Mouse (Mus musculus) embryonic facial prominence, embryonic 14.5 days (tissue): ENCODE measurements around the gene Mrpl18. TPM values are rescaled to one million over a fixed set of nuclear protein-coding genes. Genes with fewer than 3 reads are reported as not detected.
"Not testable (repeated sequence)": the region's sequence is repeated elsewhere in the genome, so short reads cannot be mapped to it uniquely, and the experiment has no call there.

Experiments used
- ATAC-seq: fragments of 200-750 bp; cut with Nextera tagmentation; 2 replicates; pipeline ENCODE4 v1.8.0; 2017; ENCODE audit warnings: low read depth, moderate number of reproducible peaks, moderate TSS enrichment
- DNase-seq: peaks from one replicate; pipeline ENCODE4 v3.0.0-alpha.2; 2015; ENCODE audit warnings: low spot score
- H3K27ac ChIP-seq: fragments of 300-500 bp; sonication (generic); replicated peaks from 2 replicates; pipeline ENCODE4 v1.5.1; 2014; ENCODE audit warnings: low read depth, mild to moderate bottlenecking, low read length, moderate library complexity
- H3K27me3 ChIP-seq: fragments of 300-500 bp; sonication (generic); replicated peaks from 2 replicates; pipeline ENCODE4 v1.6.1; 2014; ENCODE audit warnings: low read length; ENCODE audit not compliant: control insufficient read depth, insufficient read depth
- H3K36me3 ChIP-seq: fragments of 300-500 bp; sonication (generic); 2 replicates; pipeline ENCODE4 v1.6.1; 2014; ENCODE audit warnings: low read length, mixed read lengths; ENCODE audit not compliant: control insufficient read depth, insufficient read depth
- H3K4me1 ChIP-seq: fragments of 300-500 bp; sonication (generic); 2 replicates; pipeline ENCODE4 v1.6.1; 2014; ENCODE audit warnings: antibody characterized with exemption, low read length; ENCODE audit not compliant: control insufficient read depth, insufficient read depth
- H3K4me2 ChIP-seq: fragments of 300-500 bp; sonication (generic); 2 replicates; pipeline ENCODE4 v1.6.1; 2014; ENCODE audit warnings: low read depth, mild to moderate bottlenecking, low read length, moderate library complexity, mixed read lengths
- H3K4me3 ChIP-seq: fragments of 300-500 bp; sonication (generic); 2 replicates; pipeline ENCODE4 v1.5.1; 2014; ENCODE audit warnings: low read depth, mild to moderate bottlenecking, low read length
- H3K9ac ChIP-seq: fragments of 300-500 bp; sonication (generic); 2 replicates; pipeline ENCODE4 v1.6.1; 2014; ENCODE audit warnings: low read depth, mild to moderate bottlenecking, low read length, moderate library complexity, mixed read lengths
- H3K9me3 ChIP-seq: fragments of 300-500 bp; sonication (generic); 2 replicates; pipeline ENCODE4 v1.6.1; 2016; ENCODE audit warnings: low read length; ENCODE audit not compliant: control insufficient read depth
- WGBS: fragments of 180-500 bp; shearing (Covaris S2); extraction: QIAGEN DNeasy Blood & Tissue Kit; methylation state at CpG from one replicate; pipeline ENCODE4 v1.1.7; 2014; 5-methylcytosine and 5-hydroxymethylcytosine counted together
- polyA plus RNA-seq: library from polyadenylated mRNA; unstranded; fragments of >200 nt; fragmentation: Nextera tagmentation; extraction: Ambion mirVana; gene quantifications from 2 replicates; pipeline ENCODE4 v1.2.1, GENCODE M21; 2014

Mrpl18 gene
- polyA plus RNA-seq, 1 experiment from 2014 or later: 123 TPM

DNA sequence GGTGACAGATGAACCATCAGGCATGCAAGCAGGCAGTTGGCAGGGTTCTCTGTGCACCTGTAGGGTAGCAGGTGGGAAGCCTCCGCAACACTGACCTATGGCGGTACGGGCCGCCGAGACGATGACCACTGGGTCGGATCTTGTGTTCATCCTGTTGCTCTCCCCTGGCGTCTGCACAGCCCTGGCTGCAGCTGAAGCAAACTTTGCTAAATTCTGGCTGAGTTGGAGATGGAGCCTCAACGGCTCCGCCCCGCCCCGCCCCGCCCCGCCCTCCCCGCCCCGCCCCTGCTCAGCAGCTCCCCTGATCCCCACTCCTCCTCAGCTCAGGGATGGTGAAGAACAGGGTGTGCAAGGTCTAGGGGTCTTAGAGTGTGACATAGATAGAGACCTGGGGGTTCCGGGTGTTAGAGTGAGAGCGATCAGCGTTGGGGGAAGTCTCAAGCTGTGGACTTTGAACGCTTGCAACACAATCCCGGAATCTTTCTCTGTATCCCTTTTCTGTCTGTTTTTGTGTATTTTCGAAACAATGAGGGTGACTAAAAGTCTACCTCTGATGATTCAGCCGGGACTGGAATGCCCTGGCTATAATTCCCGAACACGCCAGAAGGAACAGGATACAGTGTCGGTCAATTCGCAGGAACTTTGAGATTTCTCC, 24.1 kb upstream of the Mrpl18 start, which contains the start of gene Acat3:
Acat3 (minus strand) TSS at position 450 of the 655 bp plus-strand sequence.
- Histone ChIP-seq H3K36me3 (peaks cover 27% of the 10 kb centered on the region), H3K9me3 (no peaks in the 10 kb centered on the region), H3K9ac (peak within 1 kb of the TSS; percentile 57), H3K27ac (no peak within 1 kb of the TSS), H3K4me2 (peak within 1 kb of the TSS; percentile 58), H3K4me1 (no peaks in the 10 kb centered on the region), H3K4me3 (peak within 1 kb of the TSS; percentile 32), H3K27me3 (no peaks in the 10 kb centered on the region)
- DNase-seq: peak; percentile 14
- WGBS: 14% methylated on average over 27 of the region's 27 CpGs
- ATAC-seq: peak; percentile 79

DNA sequence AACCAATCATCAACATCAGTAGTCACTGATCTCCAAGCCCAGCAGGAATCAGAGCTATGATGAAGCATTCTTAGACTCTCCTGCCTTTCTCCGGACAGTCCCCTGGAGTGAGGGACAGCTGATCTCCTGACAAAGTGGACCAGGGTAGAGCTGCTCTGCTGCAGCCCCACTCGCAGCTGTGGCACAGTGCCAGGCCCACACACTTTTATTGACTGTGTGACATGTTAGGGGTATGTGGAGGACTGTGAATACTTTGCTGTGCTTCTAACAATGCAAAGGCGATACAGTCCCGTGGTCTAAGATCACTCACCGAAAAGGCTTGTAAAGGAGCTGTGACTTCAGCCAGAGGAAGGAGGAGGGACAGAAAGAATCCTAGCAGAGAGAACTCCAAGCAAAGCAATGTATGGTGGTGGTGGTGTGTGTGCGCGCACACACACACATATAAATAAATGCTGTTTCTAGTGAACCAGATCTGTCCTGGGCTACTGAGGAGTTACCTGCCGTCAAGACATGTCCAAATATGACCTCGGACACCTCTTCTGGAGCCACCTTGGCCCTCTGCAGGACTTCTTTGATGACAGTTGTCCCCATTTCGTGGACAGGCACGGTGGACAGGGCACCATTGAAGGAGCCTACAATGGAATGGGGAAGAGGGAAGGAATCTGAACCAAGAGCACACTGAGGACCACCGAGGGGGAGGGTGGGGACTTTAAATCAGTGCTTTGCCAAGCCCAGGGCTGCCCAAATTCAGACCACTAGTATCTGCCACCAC, 23.4 kb upstream of the Mrpl18 start:
- WGBS: 42% methylated on average over 2 of the region's 12 CpGs
- DNase-seq, H3K9me3 ChIP-seq, H3K4me1 ChIP-seq, H3K27me3 ChIP-seq, H3K27ac ChIP-seq: not testable (repeated sequence)
- Histone ChIP-seq H3K9ac (peak overlapping the region; percentile 57; the same call in 1 of the 2 replicates), H3K4me3 (peak overlapping the region; percentile 32), H3K4me2 (peak overlapping the region; percentile 58), H3K36me3 (peaks cover 20% of the 10 kb centered on the region; the same call in 1 of the 2 replicates)
- ATAC-seq: 0 out of 2 replicates have a peak, but pooled peaks have one; percentile 5

DNA sequence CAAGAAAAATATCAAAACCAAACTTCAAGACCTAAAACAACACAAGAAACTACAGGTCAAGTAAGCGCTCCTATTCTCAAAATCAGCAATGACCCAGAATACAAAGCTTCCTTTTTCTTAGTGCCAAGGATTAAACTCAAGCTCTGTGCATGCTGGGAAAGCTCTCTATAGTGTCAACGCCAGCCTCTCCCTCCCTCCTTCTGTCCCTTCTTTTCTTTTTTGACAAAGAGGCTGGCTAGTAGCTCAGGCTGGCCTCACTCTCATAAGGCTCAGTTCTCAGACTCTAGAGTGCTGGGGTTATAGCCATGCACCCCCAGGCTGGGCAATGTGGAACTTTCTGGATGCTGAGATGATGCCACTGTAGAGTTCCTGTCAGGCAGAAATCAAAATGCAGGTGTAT, 21.9 kb upstream of the Mrpl18 start:
- Histone ChIP-seq H3K9ac (no peak overlapping the region), H3K27me3 (no peaks in the 10 kb centered on the region), H3K4me2 (no peak overlapping the region), H3K27ac (no peak overlapping the region), H3K4me1 (no peaks in the 10 kb centered on the region), H3K9me3 (no peaks in the 10 kb centered on the region), H3K36me3 (peaks cover 9% of the 10 kb centered on the region; the same call in 1 of the 2 replicates), H3K4me3 (no peak overlapping the region)
- ATAC-seq (no peak), DNase-seq (no peak)
- 47% methylated on average over 2 of the region's 2 CpGs for WGBS

DNA sequence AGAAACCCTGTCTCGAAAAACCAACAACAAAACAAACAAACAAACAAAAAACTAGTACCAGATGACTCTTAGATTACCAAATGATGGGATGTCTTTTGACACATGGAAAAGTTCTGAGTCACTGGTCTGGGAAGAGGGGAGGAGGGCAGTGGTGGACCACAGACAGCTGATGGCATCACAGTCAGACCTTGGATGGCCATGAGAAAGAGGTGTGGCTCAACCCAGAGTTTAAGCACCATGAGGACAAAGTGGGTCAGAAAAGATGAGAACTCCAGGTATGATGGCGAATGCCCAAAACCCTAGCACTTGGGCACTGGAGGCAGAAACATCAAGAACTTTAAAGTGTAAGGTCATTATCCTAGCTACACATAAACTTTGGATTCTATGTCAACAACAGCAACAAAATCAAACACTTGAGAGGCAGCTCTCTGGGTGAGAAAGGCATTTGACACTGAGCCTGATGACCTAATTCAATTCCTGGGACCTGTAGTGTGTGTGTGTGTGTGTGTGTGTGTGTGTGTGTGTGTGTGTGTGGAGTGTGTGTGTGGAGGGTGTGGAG, 21.3 kb upstream of the Mrpl18 start:
- peaks cover 3% of the 10 kb centered on the region; the same call in 1 of the 2 replicates for H3K36me3 ChIP-seq
- no peaks in the 10 kb centered on the region for H3K27me3 ChIP-seq
- H3K27ac ChIP-seq: no peak overlapping the region
- H3K9me3 ChIP-seq: no peaks in the 10 kb centered on the region
- H3K4me3 ChIP-seq: no peak overlapping the region
- no peak overlapping the region for H3K9ac ChIP-seq
- no peaks in the 10 kb centered on the region for H3K4me1 ChIP-seq
- ATAC-seq (no peak), DNase-seq (no peak)
- no peak overlapping the region for H3K4me2 ChIP-seq
- WGBS: 77% methylated on average over 2 of the region's 2 CpGs

DNA sequence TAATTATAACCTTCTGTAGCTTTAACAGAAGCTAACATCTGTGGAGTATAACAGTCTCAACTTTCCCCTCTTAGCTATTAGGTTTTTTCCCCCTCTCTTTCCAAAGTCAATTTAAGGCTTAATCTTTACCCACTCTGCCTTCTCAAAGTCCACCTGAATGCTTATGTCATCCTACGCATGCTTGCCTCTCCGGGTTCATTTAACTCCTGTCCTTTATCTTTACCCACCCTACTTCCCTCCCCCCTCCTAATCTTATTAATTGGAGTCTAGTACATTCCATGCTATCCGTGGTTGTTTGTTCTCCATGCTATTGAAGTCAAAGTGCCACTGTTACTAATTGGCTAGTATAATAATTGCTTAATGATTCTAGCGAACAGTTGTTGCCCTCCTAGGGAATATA, 19.6 kb upstream of the Mrpl18 start:
- H3K36me3 ChIP-seq: no peaks in the 10 kb centered on the region
- no peaks in the 10 kb centered on the region for H3K9me3 ChIP-seq
- no peak overlapping the region for H3K9ac ChIP-seq
- WGBS: 58% methylated on average over 4 of the region's 4 CpGs
- no peak overlapping the region for H3K27ac ChIP-seq
- no peak for DNase-seq
- ATAC-seq: no peak
- no peaks in the 10 kb centered on the region for H3K4me1 ChIP-seq
- H3K27me3 ChIP-seq: no peaks in the 10 kb centered on the region
- H3K4me3 ChIP-seq: no peak overlapping the region
- H3K4me2 ChIP-seq: no peak overlapping the region

DNA sequence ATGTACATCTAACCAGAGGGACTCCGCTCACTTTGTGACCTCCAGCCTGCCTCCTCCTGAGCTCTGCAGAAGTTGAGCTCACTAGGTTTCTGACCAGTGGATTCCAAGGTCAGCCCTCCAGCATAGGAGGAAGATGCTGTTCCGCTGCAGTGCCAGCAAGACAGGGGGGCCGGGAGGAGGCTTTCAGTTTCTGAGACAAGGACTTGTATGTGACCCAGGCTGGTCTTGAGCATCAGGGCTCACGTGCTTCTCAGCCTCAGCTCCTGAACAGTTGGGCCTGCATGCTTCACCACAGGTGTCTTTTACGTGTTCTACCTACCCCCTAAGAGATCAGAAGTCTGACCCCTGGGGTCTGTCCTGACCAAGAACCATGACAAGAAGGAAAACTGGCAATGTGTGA, 15.4 kb upstream of the Mrpl18 start:
- H3K9ac ChIP-seq, H3K4me3 ChIP-seq, H3K9me3 ChIP-seq, DNase-seq, H3K4me2 ChIP-seq, H3K27ac ChIP-seq, ATAC-seq, H3K4me1 ChIP-seq, H3K36me3 ChIP-seq, H3K27me3 ChIP-seq: not testable (repeated sequence)
- 86% methylated on average over 5 of the region's 5 CpGs for WGBS

DNA sequence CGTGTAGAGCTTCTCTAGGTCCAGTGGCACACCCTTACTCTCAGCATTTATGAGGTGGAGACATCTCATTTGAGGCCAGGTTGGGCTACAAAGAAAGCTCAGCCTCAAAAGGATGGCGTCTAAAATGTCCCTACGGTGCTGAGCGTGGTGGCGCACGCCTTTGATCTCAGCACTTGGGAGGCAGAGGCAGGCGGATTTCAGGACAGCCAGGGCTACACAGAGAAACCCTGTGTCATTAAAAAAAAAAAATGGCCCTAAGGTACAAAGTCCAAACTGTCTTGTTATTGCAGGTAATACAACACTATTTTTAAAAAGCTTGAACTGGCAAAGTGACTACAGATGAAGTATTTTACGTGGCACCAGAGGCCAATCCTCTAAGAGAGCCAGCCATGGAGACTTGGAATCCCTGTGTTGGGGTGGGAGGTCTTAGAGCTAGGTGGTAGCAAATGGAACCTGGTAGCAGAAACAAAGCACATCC, 9.6 kb upstream of the Mrpl18 start:
- H3K4me2 ChIP-seq: no peak overlapping the region
- ATAC-seq (no peak), DNase-seq (no peak)
- 89% methylated on average over 8 of the region's 8 CpGs for WGBS
- H3K9ac ChIP-seq: no peak overlapping the region
- H3K4me3 ChIP-seq: no peak overlapping the region
- no peak overlapping the region for H3K27ac ChIP-seq
- H3K27me3 ChIP-seq: no peaks in the 10 kb centered on the region
- H3K4me1 ChIP-seq: no peaks in the 10 kb centered on the region
- no peaks in the 10 kb centered on the region for H3K9me3 ChIP-seq
- peaks cover 61% of the 10 kb centered on the region for H3K36me3 ChIP-seq

DNA sequence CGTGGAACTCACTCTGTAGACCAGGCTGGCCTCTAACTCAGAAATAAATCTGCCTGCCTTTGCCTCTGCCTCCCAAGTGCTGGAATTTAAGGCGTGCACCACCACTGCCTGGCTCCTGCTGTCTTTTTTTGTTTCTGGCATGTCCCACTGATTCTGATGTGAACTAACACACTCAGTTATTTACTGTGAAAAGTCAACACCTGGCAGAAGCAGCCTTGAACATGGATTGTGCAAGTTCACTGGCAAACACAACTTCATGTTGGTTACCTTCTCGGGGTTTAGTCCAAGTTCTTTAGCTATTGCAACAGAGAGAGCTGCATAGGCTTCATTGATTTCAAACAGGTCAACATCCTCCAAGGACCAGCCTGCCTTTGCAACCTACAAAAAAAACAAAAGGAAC, 8.9 kb upstream of the Mrpl18 start:
- H3K4me2 ChIP-seq: no peak overlapping the region
- H3K4me3 ChIP-seq: no peak overlapping the region
- no peaks in the 10 kb centered on the region for H3K9me3 ChIP-seq
- H3K27ac ChIP-seq: no peak overlapping the region
- no peak overlapping the region for H3K9ac ChIP-seq
- WGBS: 91% methylated on average over 3 of the region's 3 CpGs
- ATAC-seq (no peak), DNase-seq (no peak)
- H3K27me3 ChIP-seq: no peaks in the 10 kb centered on the region
- H3K36me3 ChIP-seq: peaks cover 68% of the 10 kb centered on the region
- H3K4me1 ChIP-seq: no peaks in the 10 kb centered on the region
